Mouse (Mus musculus): Measurements from ENCODE around the gene Fshr.

Fshr gene

GRCm38 (mm10) chr17:88936941-88937340, 263.5 kb downstream of the Fshr start:
- in situ Hi-C loops (cut with MboI; ENCODE audit: low pct_unique_long_range_greater_than_20kb in 1 of 2, low sequenced_read_pairs in 2 of 2, unreplicated experiment in 1 of 2): no loop called here
